Mouse (Mus musculus) CH12.LX (cell line): Measurements from ENCODE around the gene Gm20388. TPM values are rescaled to one million over a fixed set of nuclear protein-coding genes. Genes with fewer than 3 reads are reported as not detected.

Source experiments
- DNase-seq: peaks from one replicate; pipeline ENCODE4 v3.0.0-alpha.2; 2013; ENCODE audit errors: extremely low read depth
- H3K27ac ChIP-seq: 2 replicates; pipeline ENCODE4 v1.5.1; 2012; ENCODE audit warnings: low read depth, mild to moderate bottlenecking, control low read depth, moderate library complexity; ENCODE audit not compliant: insufficient read depth
- H3K27me3 ChIP-seq: replicated peaks from 2 replicates; pipeline ENCODE3; 2012; ENCODE audit warnings: inconsistent platforms
- H3K36me3 ChIP-seq, 2 experiments: replicated peaks in 1 of 2; 2 replicates each; pipeline versions ENCODE3 to v1.6.1; 2012; ENCODE audit warnings: inconsistent platforms in 1 of 2, low read length in 1 of 2, mild to moderate bottlenecking in 1 of 2, mixed read lengths in 1 of 2, moderate library complexity in 1 of 2; ENCODE audit not compliant: control insufficient read depth in 1 of 2, insufficient read depth in 1 of 2
- H3K4me1 ChIP-seq, 2 experiments: 2 replicates each; pipeline ENCODE4 v1.6.1; 2012; ENCODE audit warnings: inconsistent platforms in 1 of 2, moderate library complexity in 1 of 2; ENCODE audit not compliant: insufficient read depth in 2 of 2, control insufficient read depth in 1 of 2
- H3K4me2 ChIP-seq: 2 replicates; pipeline ENCODE4 v1.6.1; 2012; ENCODE audit warnings: low read depth, mild to moderate bottlenecking, control low read depth; ENCODE audit not compliant: poor library complexity, insufficient read depth, severe bottlenecking
- H3K4me3 ChIP-seq, 3 experiments: fragments of 150-350 bp in 1 of 3; sonication (generic) in 1 of 3; replicated peaks in 1 of 3; 2 replicates each; pipeline versions ENCODE3 to v1.5.1; 2011 to 2012; ENCODE audit warnings: low read depth in 2 of 3, low read length in 2 of 3, mild to moderate bottlenecking in 2 of 3, moderate library complexity in 2 of 3, control low read depth in 1 of 3, improper control_type of control experiment in 1 of 3, inconsistent platforms in 1 of 3, mixed read lengths in 1 of 3; ENCODE audit not compliant: poor library complexity in 1 of 3
- H3K79me2 ChIP-seq: replicated peaks from 2 replicates; pipeline ENCODE4 v1.6.1; 2012; ENCODE audit warnings: mild to moderate bottlenecking, moderate library complexity; ENCODE audit not compliant: control insufficient read depth, poor library complexity, insufficient read depth, severe bottlenecking; ENCODE audit errors: extremely low read depth
- H3K9ac ChIP-seq: 2 replicates; pipeline ENCODE4 v1.6.1; 2012; ENCODE audit warnings: low read depth, mild to moderate bottlenecking, control low read depth, moderate library complexity; ENCODE audit not compliant: insufficient read depth
- H3K9me3 ChIP-seq: replicated peaks from 2 replicates; pipeline ENCODE3; 2012; ENCODE audit warnings: low read length, inconsistent platforms, mixed read lengths
- BHLHE40 ChIP-seq: IDR thresholded peaks from 2 replicates; pipeline ENCODE4 v1.6.1; 2011; ENCODE audit warnings: mild to moderate bottlenecking, low read depth, low read length, improper control_type of control experiment
- CHD1 ChIP-seq: IDR thresholded peaks from 2 replicates; pipeline ENCODE4 v1.6.1; 2012; ENCODE audit warnings: low read depth, low read length, improper control_type of control experiment, inconsistent platforms
- CHD2 ChIP-seq: IDR thresholded peaks from 2 replicates; pipeline ENCODE4 v1.6.1; 2011; ENCODE audit warnings: low read length, improper control_type of control experiment
- CTCF ChIP-seq, 2 experiments: IDR thresholded peaks in 1 of 2; conservative IDR thresholded peaks in 1 of 2; 2 replicates each; pipeline ENCODE4 v1.5.1; 2011 to 2012; ENCODE audit warnings: low read depth in 2 of 2, low read length in 2 of 2, improper control_type of control experiment in 1 of 2, inconsistent platforms in 1 of 2, mild to moderate bottlenecking in 1 of 2, moderate library complexity in 1 of 2
- ELF1 ChIP-seq: IDR thresholded peaks from 2 replicates; pipeline ENCODE4 v1.6.1; 2014; ENCODE audit warnings: low read depth, mild to moderate bottlenecking, inconsistent platforms, low read length, improper control_type of control experiment
- EP300 ChIP-seq: IDR thresholded peaks from 2 replicates; pipeline ENCODE4 v1.6.1; 2011; ENCODE audit warnings: low read length, improper control_type of control experiment
- GABPA ChIP-seq: IDR thresholded peaks from 2 replicates; pipeline ENCODE4 v1.6.1; 2012; ENCODE audit warnings: low read depth, low read length, improper control_type of control experiment, inconsistent platforms; ENCODE audit not compliant: insufficient replicate concordance
- HCFC1 ChIP-seq: IDR thresholded peaks from 2 replicates; pipeline ENCODE4 v1.6.1; 2012; ENCODE audit warnings: low read depth, mild to moderate bottlenecking, inconsistent platforms, low read length, improper control_type of control experiment
- IRF4 ChIP-seq: IDR thresholded peaks from 2 replicates; pipeline ENCODE4 v1.6.1; 2014; ENCODE audit warnings: low read depth, mild to moderate bottlenecking, inconsistent platforms, low read length, improper control_type of control experiment
- JUND ChIP-seq: conservative IDR thresholded peaks from 2 replicates; pipeline ENCODE4 v1.6.1; 2011; ENCODE audit warnings: low read depth, low read length, improper control_type of control experiment
- MAFK ChIP-seq: IDR thresholded peaks from 2 replicates; pipeline ENCODE4 v1.6.1; 2011; ENCODE audit warnings: low read length, improper control_type of control experiment; ENCODE audit not compliant: insufficient replicate concordance
- MAX ChIP-seq: IDR thresholded peaks from 2 replicates; pipeline ENCODE4 v1.6.1; 2011; ENCODE audit warnings: low read length, improper control_type of control experiment
- MAZ ChIP-seq: IDR thresholded peaks from 2 replicates; pipeline ENCODE4 v1.6.1; 2012; ENCODE audit warnings: low read depth, mild to moderate bottlenecking, inconsistent platforms, low read length, improper control_type of control experiment, moderate library complexity
- NELFE ChIP-seq: IDR thresholded peaks from 2 replicates; pipeline ENCODE4 v1.6.1; 2011; ENCODE audit warnings: low read depth, low read length, improper control_type of control experiment
- PAX5 ChIP-seq: IDR thresholded peaks from 2 replicates; pipeline ENCODE4 v1.6.1; 2012; ENCODE audit warnings: low read length, inconsistent platforms, mixed read lengths
- POLR2A ChIP-seq: IDR thresholded peaks from 2 replicates; pipeline ENCODE4 v1.6.1; 2011; ENCODE audit warnings: low read depth, mild to moderate bottlenecking, improper control_type of control experiment, low read length
- POLR2AphosphoS2 ChIP-seq: IDR thresholded peaks from 2 replicates; pipeline ENCODE4 v1.6.1; 2011; ENCODE audit warnings: low read depth, low read length, improper control_type of control experiment
- RCOR1 ChIP-seq: conservative IDR thresholded peaks from 2 replicates; pipeline ENCODE4 v1.6.1; 2012; ENCODE audit warnings: low read depth, mild to moderate bottlenecking, inconsistent platforms, low read length, improper control_type of control experiment
- SIN3A ChIP-seq: IDR thresholded peaks from 2 replicates; pipeline ENCODE4 v1.6.1; 2012; ENCODE audit warnings: low read length, improper control_type of control experiment, inconsistent platforms
- TCF12 ChIP-seq: IDR thresholded peaks from 2 replicates; pipeline ENCODE4 v1.6.1; 2014; ENCODE audit warnings: low read depth, mild to moderate bottlenecking, inconsistent platforms, low read length, improper control_type of control experiment
- USF1 ChIP-seq: IDR thresholded peaks from 2 replicates; pipeline ENCODE4 v1.6.1; 2014; ENCODE audit warnings: low read depth, mild to moderate bottlenecking, inconsistent platforms, low read length, improper control_type of control experiment
- ZC3H11A ChIP-seq: IDR thresholded peaks from 2 replicates; pipeline ENCODE4 v1.6.1; 2012; ENCODE audit warnings: low read depth, mild to moderate bottlenecking, inconsistent platforms, low read length, improper control_type of control experiment
- ZMIZ1 ChIP-seq: IDR thresholded peaks from 2 replicates; pipeline ENCODE4 v1.6.1; 2012; ENCODE audit warnings: low read depth, mild to moderate bottlenecking, inconsistent platforms, low read length, improper control_type of control experiment
- dilution Hi-C: fragments of 300-500 bp; cut with MboI; formaldehyde crosslinking; loops from 2 replicates; pipeline ENCODE4 v1.14.3; 2020; ENCODE audit warnings: low sequenced_read_pairs; ENCODE audit not compliant: extremely low pct_unique_long_range_greater_than_20kb, extremely low pct_ligation_motif_present
- in situ Hi-C: fragments of 300-500 bp; cut with MboI; formaldehyde crosslinking; loops from 3 replicates; pipeline ENCODE4 v1.14.3; 2019; ENCODE audit warnings: low sequenced_read_pairs, low pct_ligation_motif_present, low pct_unique_long_range_greater_than_20kb, mixed read lengths
- polyA plus RNA-seq: library from polyadenylated mRNA; unstranded; fragments of >175 nt; gene quantifications from 2 replicates; pipeline ENCODE4 v1.2.1, GENCODE M21; 2012; ENCODE audit warnings: low read depth; ENCODE audit not compliant: insufficient read length
- total RNA-seq, 2 experiments: library from RNA; depleted of rRNA; stranded (reverse); fragments of 300-350 nt in 1 of 2; fragments of >200 nt in 1 of 2; gene quantifications; 2 replicates each; pipeline ENCODE4 v1.2.3; 2012 to 2014

Gm20388 gene
- total and polyA plus RNA-seq, 3 experiments, result 14.8 to 26.3 (median 22.2) TPM

DNA sequence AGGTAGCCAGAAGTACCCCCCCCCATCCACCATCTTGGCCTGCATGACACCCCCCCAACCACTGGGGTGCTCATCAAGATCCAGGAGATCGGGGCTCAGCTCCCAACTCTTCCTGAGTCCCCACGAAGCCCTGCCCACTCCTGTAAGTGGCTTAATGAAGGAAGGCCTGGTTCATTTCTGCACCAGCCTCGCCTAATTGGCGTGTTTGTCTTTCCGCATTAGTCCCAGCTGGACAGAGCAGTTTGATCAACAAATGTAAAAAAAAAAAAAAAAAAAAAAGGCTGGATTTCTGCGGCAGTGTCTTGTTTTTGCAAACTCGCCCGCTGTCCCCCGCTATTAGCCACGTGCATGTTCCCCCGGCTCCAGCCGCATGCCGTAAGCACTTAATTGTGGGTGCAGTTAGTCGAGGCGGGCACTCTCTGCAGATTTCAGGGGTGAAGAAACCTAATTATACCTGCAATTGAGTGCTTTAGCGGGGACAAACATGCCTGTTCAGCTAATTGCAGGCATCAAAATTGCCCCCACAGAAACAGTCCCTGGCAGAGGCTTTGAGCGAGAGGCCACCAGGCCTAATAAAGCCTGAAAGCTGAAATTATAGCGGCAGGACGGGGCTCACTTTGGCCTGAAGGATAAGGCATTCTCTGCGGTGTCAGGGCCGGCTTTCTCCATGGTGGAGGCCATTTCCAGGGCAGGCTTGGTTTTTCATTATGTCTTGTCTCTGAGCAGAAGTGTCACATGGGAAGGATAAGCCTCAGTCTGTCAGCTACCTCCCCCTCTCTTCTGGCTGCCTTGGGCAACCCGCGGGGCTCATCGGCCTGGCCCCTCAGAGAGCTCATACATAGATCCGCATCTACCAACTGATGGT lies 566.3 kb downstream of the Gm20388 start:
- no peak overlapping the region for H3K9ac ChIP-seq
- H3K4me3 ChIP-seq, result no peak overlapping the region
- DNase-seq, result no peak
- TF ChIP-seq TCF12 (no peak), CHD1 (no peak), CHD2 (no peak), CTCF (conservative IDR thresholded peaks at IDR 0.05 in 1 of 2, IDR thresholded peaks at IDR 0.05 in 1 of 2; ENCODE audit: low read depth in 2 of 2, low read length in 2 of 2) (no peak), MAFK (no peak), ZC3H11A (no peak), IRF4 (no peak), USF1 (no peak), RCOR1 (no peak), GABPA (no peak), POLR2A (no peak), MAX (no peak), ELF1 (no peak), JUND (no peak), POLR2AphosphoS2 (no peak), ZMIZ1 (no peak), NELFE (no peak), SIN3A (no peak)
- TF ChIP-seq, all 38 proteins: peak for 0
- Histone ChIP-seq H3K36me3 (no peaks in the 10 kb centered on the region), H3K27me3 (no peaks in the 10 kb centered on the region), H3K4me1 (peaks cover 29 to 58% of the 10 kb centered on the region in 2 experiments), H3K9me3 (no peaks in the 10 kb centered on the region), H3K27ac (no peak overlapping the region), H3K79me2 (no peaks in the 10 kb centered on the region), H3K4me2 (no peak overlapping the region)
- in situ Hi-C loops (no loop called here), dilution Hi-C loops (no loop called here)

DNA sequence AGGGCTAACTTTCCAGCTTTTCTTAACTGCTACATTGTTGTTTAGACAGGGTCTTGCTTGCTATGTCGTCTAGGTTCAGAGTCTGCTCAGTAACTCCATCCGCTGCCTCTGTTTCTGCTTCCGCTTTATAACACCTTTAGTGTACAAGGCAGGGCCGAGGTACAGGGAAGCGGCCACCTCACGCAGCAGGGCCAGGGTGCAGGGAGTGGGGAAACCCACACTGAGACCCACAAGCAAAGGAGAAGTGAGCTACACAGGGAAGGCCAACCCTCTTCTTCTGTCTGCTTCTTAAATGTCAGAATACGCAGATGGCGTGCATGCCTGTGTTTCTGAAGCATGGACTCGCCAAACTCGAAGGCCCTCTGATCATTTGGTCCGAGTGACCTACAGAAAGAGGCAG lies 568.1 kb downstream of the Gm20388 start:
- Histone ChIP-seq H3K4me1 (peaks cover 40 to 68% of the 10 kb centered on the region in 2 experiments), H3K4me2 (no peak overlapping the region), H3K27ac (no peak overlapping the region), H3K79me2 (no peaks in the 10 kb centered on the region), H3K9me3 (no peaks in the 10 kb centered on the region), H3K27me3 (no peaks in the 10 kb centered on the region), H3K36me3 (no peaks in the 10 kb centered on the region), H3K9ac (no peak overlapping the region), H3K4me3 (no peak overlapping the region)
- TF ChIP-seq BHLHE40 (no peak), NELFE (no peak), TCF12 (no peak), PAX5 (no peak), MAZ (no peak), CTCF (conservative IDR thresholded peaks at IDR 0.05 in 1 of 2, IDR thresholded peaks at IDR 0.05 in 1 of 2; ENCODE audit: low read depth in 2 of 2, low read length in 2 of 2) (no peak), HCFC1 (no peak), ZMIZ1 (no peak), EP300 (no peak)
- in situ Hi-C loops, result no loop called here
- dilution Hi-C loops, result no loop called here
- no peak for DNase-seq
